Mouse (Mus musculus) olfactory bulb, adult 2 months (tissue): ENCODE results near the gene Ifngr1.

Experiments used
- CTCF ChIP-seq: fragments of 200-500 bp; IDR thresholded peaks from 2 replicates; pipeline ENCODE4 v1.5.1; 2012; ENCODE audit warnings: low read depth, mild to moderate bottlenecking, low read length, moderate library complexity; ENCODE audit not compliant: insufficient read depth
- POLR2A ChIP-seq: fragments of 200-500 bp; IDR thresholded peaks from 2 replicates; pipeline ENCODE4 v1.6.1; 2012; ENCODE audit warnings: mild to moderate bottlenecking, low read depth, low read length, moderate library complexity; ENCODE audit not compliant: insufficient read depth

GRCm38 (mm10) chr10:19584064-19584463 is 7.7 kb upstream of the Ifngr1 start:
- TF ChIP-seq CTCF, result no peak
- TF ChIP-seq POLR2A, result no peak
